Mouse (Mus musculus) neutrophil, adult 59 days (primary cell): ENCODE data around the gene Olfr341. TPM values are rescaled to one million over a fixed set of nuclear protein-coding genes. Genes with fewer than 3 reads are reported as not detected.

ENCODE experiments used
- total RNA-seq, 2 experiments: library from RNA; stranded (reverse); gene quantifications; 1 replicate in 1 of 2; 2 replicates in 1 of 2; pipeline ENCODE4 v1.2.4; 2023

Olfr341 gene
- not detected for total RNA-seq

GRCm38 (mm10) chr2:36482368-36482767, at the start of gene Olfr341:
Gene Olfr341 (minus strand): TSS chr2:36482468.

GRCm38 (mm10) chr2:36524698-36525097, 42.4 kb upstream of the Olfr341 start, which contains the start of gene Olfr342:
Gene Olfr342 (plus strand): TSS chr2:36524998.

GRCm38 (mm10) chr2:36452287-36452686, 30.0 kb downstream of the Olfr341 start, which contains the start of gene Olfr340:
Gene Olfr340 (plus strand): TSS chr2:36452587.

Other genes starting within 250 kb of the Olfr341 start
- gene Olfr338, start 108.9 kb downstream of the Olfr341 start, total RNA-seq, result under 1 TPM; 0.07 to 0.09 TPM
- not detected for gene Olfr339, start 63.5 kb downstream of the Olfr341 start, total RNA-seq
- gene Olfr340, start 29.9 kb downstream of the Olfr341 start, total RNA-seq, result not detected
- not detected for gene Olfr342, start 42.5 kb upstream of the Olfr341 start, total RNA-seq
- gene Olfr344, start 84.2 kb upstream of the Olfr341 start, total RNA-seq, result under 1 TPM in 1 of 2 experiments, not detected in 1; 0.04 TPM
- not detected for gene Olfr345, start 157.6 kb upstream of the Olfr341 start, total RNA-seq
- gene Olfr346, start 203.3 kb upstream of the Olfr341 start, total RNA-seq, result not detected
- not detected for gene Olfr347, start 249.4 kb upstream of the Olfr341 start, total RNA-seq